In the genomic region with DNA sequence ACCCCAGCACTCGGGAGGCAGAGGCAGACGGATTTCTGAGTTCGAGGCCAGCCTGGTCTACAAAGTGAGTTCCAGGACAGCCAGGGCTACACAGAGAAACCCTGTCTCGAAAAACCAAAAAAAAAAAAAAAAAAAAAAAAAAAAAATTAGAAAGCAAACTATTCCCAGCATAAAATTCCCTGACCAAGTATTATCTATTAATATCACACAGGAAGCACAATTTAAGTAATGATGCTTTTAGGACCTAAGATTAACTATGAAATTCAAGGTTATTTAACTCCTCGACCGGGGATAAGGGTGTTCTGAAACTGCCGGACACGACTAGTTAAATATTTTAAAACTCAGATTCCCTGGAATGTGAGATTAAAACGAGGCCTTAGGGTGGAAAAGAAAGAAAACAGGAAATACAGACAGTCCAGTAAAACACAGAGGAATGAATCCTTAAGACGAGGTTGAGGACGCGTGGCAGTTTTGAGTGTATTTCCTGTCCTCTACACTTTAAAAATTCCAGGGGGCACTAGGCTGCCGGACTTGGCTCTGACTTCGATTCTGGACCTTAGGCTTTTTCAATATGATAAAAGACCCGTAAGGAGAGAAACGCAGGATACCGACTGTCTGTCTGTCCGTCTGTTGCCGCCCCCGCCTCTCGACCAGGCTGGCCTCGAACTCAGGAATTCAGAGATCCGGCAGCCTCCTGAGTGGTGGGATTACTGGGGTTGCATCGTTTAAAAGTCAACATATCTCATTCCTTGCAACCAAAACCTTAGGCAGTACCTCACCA, we compare ENCODE assay signal across 8 mouse cellular contexts. TPM values are rescaled to one million over a fixed set of nuclear protein-coding genes. Genes with fewer than 3 reads are reported as not detected.
DNase-seq lines count a peak whose midpoint lies in the region; ATAC-seq and TF ChIP-seq lines count a peak whose summit lies in the region.

No protein-coding gene starts in this region.

- no peak for TF ChIP-seq POLR2A in lung, adult 2 months (IDR thresholded peaks at IDR 0.05; ENCODE audit: borderline replicate concordance, extremely low read depth, low read depth, low read length)

- H3K27me3 ChIP-seq in neural tube, embryonic 15.5 days (replicated peaks) = no peaks in the 10 kb centered on the region

- peak overlapping the region; percentile 96 for H3K27ac ChIP-seq in neural tube, embryonic 15.5 days (replicated peaks)

- WGBS in lung, adult 2 months = 9% methylated on average over 24 of the region's 24 CpGs
- WGBS in neural tube, embryonic 15.5 days = 29% methylated on average over 23 of the region's 24 CpGs

- peak overlapping the region; percentile 66 for H3K4me2 ChIP-seq in neural tube, embryonic 15.5 days

- no peaks in the 10 kb centered on the region for H3K36me3 ChIP-seq in neural tube, embryonic 15.5 days

- peaks cover 19% of the 10 kb centered on the region for H3K4me1 ChIP-seq in lung, adult 2 months (ENCODE audit: control insufficient read depth, insufficient read depth, low read length)
- H3K4me1 ChIP-seq in neural tube, embryonic 15.5 days = peaks cover 29% of the 10 kb centered on the region

- peak; percentile 7 for ATAC-seq in common myeloid progenitor, adult 5-6 weeks (replicated peaks; ENCODE audit: low read depth, poor library complexity, severe bottlenecking)
- ATAC-seq in neural tube, embryonic 15.5 days (ENCODE audit: low FRiP score) = peak; percentile 7
- no peak for ATAC-seq in activated CD4-positive, CD25-positive, alpha-beta regulatory T cell, adult 4 months

- TF ChIP-seq CTCF in lung, adult 2 months (IDR thresholded peaks at IDR 0.05; ENCODE audit: insufficient read depth, low read length) = no peak

- peak; percentile 60 to 61 for DNase-seq in B cell, adult 2 months
- peak; percentile 7 for DNase-seq in ES-CJ7 (ENCODE audit: low read depth, low spot score)
- peak; percentile 35 to 70 for DNase-seq in heart, adult 18-20 months
- DNase-seq in kidney, adult 18-20 months = peak; percentile 53
- peak; percentile 54 for DNase-seq in lung, adult 2 months

- no peaks in the 10 kb centered on the region for H3K9me3 ChIP-seq in neural tube, embryonic 15.5 days (replicated peaks)

- peak overlapping the region; percentile 55 for H3K4me3 ChIP-seq in lung, adult 2 months (replicated peaks; ENCODE audit: extremely low read depth, low read depth, low read length)
- peak overlapping the region; percentile 91 for H3K4me3 ChIP-seq in neural tube, embryonic 15.5 days (replicated peaks)

- peak overlapping the region; percentile 87 for H3K9ac ChIP-seq in neural tube, embryonic 15.5 days (replicated peaks)

RNA-seq across cellular contexts. Expression of a gene that starts 1.5 kb away (rescaled TPM):
- total RNA-seq in common myeloid progenitor, adult 5-6 weeks (2017) = 25.5 and 32.7 TPM in 2 replicates
- total RNA-seq in heart, adult 18-20 months (2021) = 10 to 100 TPM; 38.0 to 40.7 TPM
- 6.7 and 11.4 TPM in 2 replicates for polyA plus RNA-seq in lung, adult 2 months (2012; rRNA removed)
- polyA plus RNA-seq in neural tube, embryonic 15.5 days (2015; fragmentation: Nextera tagmentation; extraction: Ambion mirVana) = 11.4 and 12.3 TPM in 2 replicates
- polyA plus RNA-seq in activated CD4-positive, CD25-positive, alpha-beta regulatory T cell, adult 4 months (2017; shearing (Covaris generic)) = 10 to 100 TPM; 16.0 to 19.0 TPM

RNA-seq across cellular contexts. Expression of a gene that starts 30.1 kb away (rescaled TPM):
- total RNA-seq in common myeloid progenitor, adult 5-6 weeks (2017) = 1.8 TPM in 2 replicates
- total RNA-seq in heart, adult 18-20 months (2021) = 1 to 10 TPM; 7.1 to 7.5 TPM
- 7.3 and 10.8 TPM in 2 replicates for polyA plus RNA-seq in lung, adult 2 months (2012; rRNA removed)
- polyA plus RNA-seq in neural tube, embryonic 15.5 days (2015; fragmentation: Nextera tagmentation; extraction: Ambion mirVana) = 7.5 and 7.6 TPM in 2 replicates
- polyA plus RNA-seq in activated CD4-positive, CD25-positive, alpha-beta regulatory T cell, adult 4 months (2017; shearing (Covaris generic)) = 1 to 10 TPM; 5.6 to 7.7 TPM

Comparison
In these comparisons a context has a peak if more than half of its experiments do, and no peak if none do; other contexts are left out.
1. DNase-seq: peak in every context shown above with its lines; median percentile 60 in B cell, adult 2 months; 54 in lung, adult 2 months; 53 in kidney, adult 18-20 months; 52 in heart, adult 18-20 months; 7 in ES-CJ7.